Mouse (Mus musculus): ENCODE measurements around the gene Chgb.

GRCm38 (mm10) chr2:132841071-132841470 is 60.0 kb downstream of the Chgb start:
- TF ChIP-seq POLR2A (IDR thresholded peaks at IDR 0.05; ENCODE audit: extremely low read depth, insufficient read depth, low read length): no peak
- TF ChIP-seq CTCF (IDR thresholded peaks at IDR 0.05; ENCODE audit: extremely low read depth, insufficient read depth, low read length): no peak
